Mouse (Mus musculus): Measurements from ENCODE around the gene Lrrk2. TPM values are rescaled to one million over a fixed set of nuclear protein-coding genes. Genes with fewer than 3 reads are reported as not detected.

Lrrk2 gene
- polyA plus RNA-seq (2015; fragmentation: Nextera tagmentation; extraction: Ambion mirVana), result 1.5 and 1.7 TPM in 2 replicates

DNA sequence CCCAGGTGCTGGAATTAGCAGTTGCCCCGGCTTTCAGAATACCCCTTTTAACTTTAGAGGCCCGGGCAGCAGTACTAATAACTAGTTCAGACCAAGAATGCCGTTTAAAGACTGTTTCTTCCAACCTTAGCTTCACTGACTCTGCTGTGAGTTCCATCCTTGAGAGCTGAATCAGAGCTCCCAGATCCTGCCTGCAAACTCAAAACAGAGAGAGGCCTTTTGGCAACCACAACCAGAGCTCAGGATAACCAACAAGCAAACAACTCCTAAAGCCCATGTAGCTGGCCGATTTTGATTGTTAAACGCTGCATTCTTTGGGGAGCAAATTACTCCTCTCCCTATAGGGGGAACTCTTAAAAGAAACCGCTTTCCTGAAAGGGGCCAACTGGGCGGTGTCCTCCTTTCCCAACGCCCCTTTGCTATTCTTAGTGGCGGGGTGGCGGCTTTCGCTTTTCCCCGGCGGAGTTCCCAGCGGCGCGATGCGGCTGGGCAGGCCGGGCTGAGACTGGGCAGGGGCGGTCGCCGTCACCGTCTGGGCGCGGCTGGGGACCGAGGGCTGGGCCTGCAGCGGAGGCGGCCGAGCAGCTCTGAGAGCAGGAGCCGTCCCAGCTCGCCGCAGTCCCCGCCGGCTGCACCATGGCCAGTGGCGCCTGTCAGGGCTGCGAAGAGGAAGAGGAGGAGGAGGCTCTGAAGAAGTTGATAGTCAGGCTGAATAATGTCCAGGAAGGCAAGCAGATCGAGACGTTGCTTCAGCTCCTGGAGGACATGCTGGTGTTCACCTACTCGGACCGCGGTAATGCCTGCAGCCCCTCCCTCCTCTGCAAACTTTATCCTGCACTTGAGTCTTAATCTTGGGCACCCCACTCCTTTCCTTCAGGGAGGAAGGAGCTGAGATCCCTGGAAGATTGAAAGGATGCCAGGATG lies at the start of gene Lrrk2:
Gene Lrrk2 (plus strand): TSS at position 531 of the 924 bp plus-strand sequence.
- peak; percentile 87 for ATAC-seq (ENCODE audit: low read depth)
- Histone ChIP-seq H3K27me3 (ENCODE audit: control insufficient read depth, insufficient read depth, low read depth, low read length) (no peaks in the 10 kb centered on the region), H3K4me2 (ENCODE audit: low read depth, low read length) (peak within 1 kb of the TSS; percentile 57), H3K36me3 (ENCODE audit: control insufficient read depth, insufficient read depth) (no peaks in the 10 kb centered on the region), H3K4me1 (ENCODE audit: control insufficient read depth, low read depth, low read length) (no peaks in the 10 kb centered on the region), H3K4me3 (ENCODE audit: low read depth, low read length) (peak within 1 kb of the TSS; percentile 57), H3K27ac (ENCODE audit: low read length) (peak within 1 kb of the TSS; percentile 67), H3K9me3 (replicated peaks; ENCODE audit: control insufficient read depth, low read length) (no peaks in the 10 kb centered on the region), H3K9ac (ENCODE audit: low read depth, low read length) (peak within 1 kb of the TSS; percentile 48; the same call in 1 of the 2 replicates)
- 3% methylated on average over 40 of the region's 40 CpGs for WGBS (ENCODE audit: insufficient replicate concordance)

DNA sequence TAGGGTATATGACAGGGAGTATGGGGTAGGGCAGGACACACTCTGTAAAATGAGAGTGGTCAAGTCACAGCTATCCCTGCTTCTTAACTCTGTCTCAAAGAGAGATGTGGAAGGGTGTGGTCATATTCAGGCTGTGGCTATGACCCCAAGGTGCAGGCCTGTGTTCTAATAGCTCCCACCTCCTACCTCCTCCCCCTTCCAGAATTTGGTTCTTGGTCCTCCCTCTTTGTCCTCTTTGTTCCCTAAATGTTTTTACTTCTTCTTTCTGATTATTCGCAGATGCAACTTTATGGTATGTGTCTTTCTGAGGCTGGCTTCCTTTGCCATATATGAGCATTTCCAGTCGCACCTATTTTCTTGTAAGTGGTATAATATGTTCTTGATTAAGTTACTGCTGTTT lies 48.5 kb upstream of the Lrrk2 start:
- Histone ChIP-seq H3K9me3 (replicated peaks; ENCODE audit: control insufficient read depth, low read length) (no peaks in the 10 kb centered on the region), H3K9ac (ENCODE audit: low read depth, low read length) (no peak overlapping the region), H3K36me3 (ENCODE audit: control insufficient read depth, insufficient read depth) (no peaks in the 10 kb centered on the region), H3K4me1 (ENCODE audit: control insufficient read depth, low read depth, low read length) (no peaks in the 10 kb centered on the region), H3K4me3 (ENCODE audit: low read depth, low read length) (no peak overlapping the region), H3K27me3 (ENCODE audit: control insufficient read depth, insufficient read depth, low read depth, low read length) (no peaks in the 10 kb centered on the region), H3K27ac (ENCODE audit: low read length) (no peak overlapping the region), H3K4me2 (ENCODE audit: low read depth, low read length) (no peak overlapping the region)
- 52% methylated on average over 2 of the region's 2 CpGs for WGBS (ENCODE audit: insufficient replicate concordance)
- no peak for ATAC-seq (ENCODE audit: low read depth)

DNA sequence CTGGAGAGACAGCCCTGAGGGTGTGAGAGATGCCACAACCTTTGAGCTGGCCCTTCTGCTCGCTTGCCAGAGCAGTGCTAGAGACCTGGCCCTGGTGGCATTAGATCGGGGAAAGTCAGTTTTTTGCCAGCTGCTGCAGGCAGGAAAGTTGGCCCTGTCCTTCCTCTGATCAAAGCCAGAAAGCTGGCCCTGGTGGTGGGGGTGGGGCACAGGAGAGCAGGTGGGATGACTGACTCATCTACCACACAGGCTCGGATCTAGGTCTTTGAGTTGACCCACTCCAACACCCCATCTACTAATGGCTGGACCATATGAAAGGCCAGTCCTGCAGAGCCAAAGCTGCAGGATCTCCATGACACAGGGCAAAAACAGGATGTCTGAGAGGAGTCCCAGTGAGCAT lies 43.8 kb upstream of the Lrrk2 start:
- Histone ChIP-seq H3K4me1 (ENCODE audit: control insufficient read depth, low read depth, low read length) (no peaks in the 10 kb centered on the region), H3K27ac (ENCODE audit: low read length) (no peak overlapping the region), H3K4me3 (ENCODE audit: low read depth, low read length) (no peak overlapping the region), H3K9ac (ENCODE audit: low read depth, low read length) (no peak overlapping the region), H3K4me2 (ENCODE audit: low read depth, low read length) (no peak overlapping the region), H3K27me3 (ENCODE audit: control insufficient read depth, insufficient read depth, low read depth, low read length) (no peaks in the 10 kb centered on the region), H3K9me3 (replicated peaks; ENCODE audit: control insufficient read depth, low read length) (no peaks in the 10 kb centered on the region; the same call in 1 of the 2 replicates), H3K36me3 (ENCODE audit: control insufficient read depth, insufficient read depth) (no peaks in the 10 kb centered on the region)
- no peak for ATAC-seq (ENCODE audit: low read depth)
- 49% methylated on average over 3 of the region's 3 CpGs for WGBS (ENCODE audit: insufficient replicate concordance)

DNA sequence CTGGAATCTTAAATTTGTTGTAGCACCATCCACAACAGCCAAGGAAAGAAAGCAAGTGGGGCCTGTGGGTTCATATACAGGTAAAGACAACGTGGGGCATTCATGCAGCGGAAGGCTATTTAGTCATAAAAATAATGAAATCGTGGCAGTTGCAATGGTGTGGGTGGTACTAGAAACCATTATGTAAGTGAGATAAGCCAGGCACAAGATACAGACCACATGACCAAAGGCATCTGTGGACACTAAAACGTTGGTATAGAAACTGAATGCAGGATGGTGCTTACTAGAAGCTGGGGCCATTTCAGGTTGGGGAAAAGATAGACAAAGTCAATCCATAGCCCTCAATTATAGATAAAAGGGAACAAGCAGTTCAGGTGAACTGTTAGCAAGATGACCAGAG lies 40.5 kb upstream of the Lrrk2 start:
- no peak for ATAC-seq (ENCODE audit: low read depth)
- no peak overlapping the region for H3K4me3 ChIP-seq (ENCODE audit: low read depth, low read length)
- no peak overlapping the region for H3K9ac ChIP-seq (ENCODE audit: low read depth, low read length)
- H3K27ac ChIP-seq (ENCODE audit: low read length), result no peak overlapping the region
- no peaks in the 10 kb centered on the region; the same call in 1 of the 2 replicates for H3K9me3 ChIP-seq (replicated peaks; ENCODE audit: control insufficient read depth, low read length)
- no peaks in the 10 kb centered on the region for H3K36me3 ChIP-seq (ENCODE audit: control insufficient read depth, insufficient read depth)
- no peaks in the 10 kb centered on the region for H3K27me3 ChIP-seq (ENCODE audit: control insufficient read depth, insufficient read depth, low read depth, low read length)
- WGBS (ENCODE audit: insufficient replicate concordance), result 46% methylated on average over 4 of the region's 4 CpGs
- H3K4me1 ChIP-seq (ENCODE audit: control insufficient read depth, low read depth, low read length), result no peaks in the 10 kb centered on the region
- no peak overlapping the region for H3K4me2 ChIP-seq (ENCODE audit: low read depth, low read length)

DNA sequence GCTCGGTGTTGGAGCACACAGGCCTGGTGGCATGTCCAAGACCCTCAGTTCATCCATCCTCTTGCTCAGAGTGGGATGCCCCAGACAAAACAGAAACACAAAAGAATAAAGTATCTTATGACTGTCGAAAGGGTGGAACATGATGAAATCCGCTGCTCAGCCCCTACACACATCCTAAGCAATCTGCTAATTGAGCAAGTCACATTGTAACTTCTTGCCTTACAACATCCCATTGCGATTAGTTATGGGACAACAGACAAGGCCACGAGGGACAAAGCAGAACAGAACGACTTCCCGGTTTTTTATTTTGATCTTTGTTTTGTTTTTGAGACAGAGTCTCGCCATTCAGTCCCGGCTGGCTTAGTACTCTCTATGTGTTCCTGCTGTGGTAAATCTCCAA lies 39.9 kb upstream of the Lrrk2 start:
- no peaks in the 10 kb centered on the region for H3K27me3 ChIP-seq (ENCODE audit: control insufficient read depth, insufficient read depth, low read depth, low read length)
- no peak overlapping the region for H3K27ac ChIP-seq (ENCODE audit: low read length)
- peak; percentile 48 for ATAC-seq (ENCODE audit: low read depth)
- H3K9me3 ChIP-seq (replicated peaks; ENCODE audit: control insufficient read depth, low read length), result no peaks in the 10 kb centered on the region; the same call in 1 of the 2 replicates
- H3K4me1 ChIP-seq (ENCODE audit: control insufficient read depth, low read depth, low read length), result no peaks in the 10 kb centered on the region
- no peak overlapping the region for H3K4me2 ChIP-seq (ENCODE audit: low read depth, low read length)
- H3K4me3 ChIP-seq (ENCODE audit: low read depth, low read length), result no peak overlapping the region
- 58% methylated on average over 9 of the region's 9 CpGs for WGBS (ENCODE audit: insufficient replicate concordance)
- no peak overlapping the region for H3K9ac ChIP-seq (ENCODE audit: low read depth, low read length)
- no peaks in the 10 kb centered on the region for H3K36me3 ChIP-seq (ENCODE audit: control insufficient read depth, insufficient read depth)

DNA sequence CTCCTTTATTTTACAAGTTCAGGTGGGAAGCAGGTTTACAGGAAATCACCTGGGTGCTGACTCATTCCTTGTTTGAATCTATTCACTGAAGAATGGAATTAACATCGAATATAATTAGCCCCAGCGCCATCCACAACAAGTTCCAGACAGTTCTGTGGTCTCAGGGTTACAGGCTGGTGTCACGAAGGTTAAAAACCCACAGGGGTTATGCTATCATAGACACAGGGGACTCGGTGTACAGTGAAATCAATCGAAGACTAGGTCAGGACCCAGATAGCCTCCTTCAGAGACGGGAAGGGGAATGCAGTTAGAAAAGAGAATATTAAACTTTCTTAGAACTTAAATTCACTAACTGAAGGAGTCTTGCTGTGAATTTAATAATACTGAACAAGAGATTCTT lies 39.2 kb upstream of the Lrrk2 start:
- Histone ChIP-seq H3K4me3 (ENCODE audit: low read depth, low read length) (no peak overlapping the region), H3K27me3 (ENCODE audit: control insufficient read depth, insufficient read depth, low read depth, low read length) (no peaks in the 10 kb centered on the region), H3K9me3 (replicated peaks; ENCODE audit: control insufficient read depth, low read length) (no peaks in the 10 kb centered on the region; the same call in 1 of the 2 replicates), H3K36me3 (ENCODE audit: control insufficient read depth, insufficient read depth) (no peaks in the 10 kb centered on the region), H3K27ac (ENCODE audit: low read length) (no peak overlapping the region), H3K9ac (ENCODE audit: low read depth, low read length) (no peak overlapping the region), H3K4me2 (ENCODE audit: low read depth, low read length) (no peak overlapping the region), H3K4me1 (ENCODE audit: control insufficient read depth, low read depth, low read length) (no peaks in the 10 kb centered on the region)
- WGBS (ENCODE audit: insufficient replicate concordance), result 53% methylated on average over 6 of the region's 6 CpGs
- ATAC-seq (ENCODE audit: low read depth), result no peak

DNA sequence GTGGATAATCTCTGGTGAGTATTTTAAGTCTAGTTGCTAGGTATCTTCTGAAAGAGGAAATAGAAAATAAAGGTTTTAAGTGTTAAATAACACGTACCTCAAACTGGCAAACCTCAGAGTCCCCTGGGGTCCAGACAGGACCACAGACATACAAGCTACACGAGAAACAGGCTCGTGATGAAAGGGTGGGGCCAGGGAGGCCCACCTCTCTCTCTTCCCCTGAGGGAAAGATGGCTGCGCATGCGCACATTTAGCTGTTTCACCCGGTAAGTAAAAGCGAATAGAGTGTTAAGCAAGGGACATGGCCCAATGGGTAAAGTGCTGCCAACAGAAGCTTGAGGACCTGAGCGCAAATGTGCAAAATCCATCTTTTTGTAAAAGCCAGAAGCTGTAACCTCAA lies 38.7 kb upstream of the Lrrk2 start:
- Histone ChIP-seq H3K9me3 (replicated peaks; ENCODE audit: control insufficient read depth, low read length) (no peaks in the 10 kb centered on the region; the same call in 1 of the 2 replicates), H3K36me3 (ENCODE audit: control insufficient read depth, insufficient read depth) (no peaks in the 10 kb centered on the region), H3K4me1 (ENCODE audit: control insufficient read depth, low read depth, low read length) (no peaks in the 10 kb centered on the region), H3K27ac (ENCODE audit: low read length) (no peak overlapping the region), H3K9ac (ENCODE audit: low read depth, low read length) (no peak overlapping the region), H3K4me2 (ENCODE audit: low read depth, low read length) (no peak overlapping the region), H3K4me3 (ENCODE audit: low read depth, low read length) (no peak overlapping the region), H3K27me3 (ENCODE audit: control insufficient read depth, insufficient read depth, low read depth, low read length) (no peaks in the 10 kb centered on the region)
- no peak for ATAC-seq (ENCODE audit: low read depth)
- 62% methylated on average over 8 of the region's 8 CpGs for WGBS (ENCODE audit: insufficient replicate concordance)

DNA sequence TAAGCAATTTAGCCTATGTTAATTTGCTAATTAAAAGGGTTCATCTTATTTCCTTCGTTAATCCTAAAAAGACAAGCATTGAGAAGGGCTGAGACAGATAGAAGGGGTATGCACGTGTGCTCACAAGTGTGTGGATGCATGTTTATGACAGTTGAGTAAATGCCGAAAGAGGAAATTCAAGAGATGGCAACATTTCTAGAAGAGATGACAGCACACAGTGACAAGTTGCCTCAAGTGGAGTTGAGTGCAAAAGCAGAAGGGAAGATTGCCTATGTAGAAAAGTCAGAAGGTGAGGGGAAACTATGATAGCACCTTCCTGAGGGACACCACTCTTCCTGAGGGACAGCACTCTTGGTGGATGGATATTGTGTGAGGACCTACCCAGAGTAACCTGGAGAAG lies 31.3 kb upstream of the Lrrk2 start:
- no peaks in the 10 kb centered on the region for H3K36me3 ChIP-seq (ENCODE audit: control insufficient read depth, insufficient read depth)
- H3K4me2 ChIP-seq (ENCODE audit: low read depth, low read length), result no peak overlapping the region
- no peaks in the 10 kb centered on the region for H3K4me1 ChIP-seq (ENCODE audit: control insufficient read depth, low read depth, low read length)
- no peaks in the 10 kb centered on the region for H3K27me3 ChIP-seq (ENCODE audit: control insufficient read depth, insufficient read depth, low read depth, low read length)
- no peaks in the 10 kb centered on the region for H3K9me3 ChIP-seq (replicated peaks; ENCODE audit: control insufficient read depth, low read length)
- no peak overlapping the region for H3K9ac ChIP-seq (ENCODE audit: low read depth, low read length)
- no peak overlapping the region for H3K27ac ChIP-seq (ENCODE audit: low read length)
- WGBS (ENCODE audit: insufficient replicate concordance), result 51% methylated on average over 3 of the region's 3 CpGs
- H3K4me3 ChIP-seq (ENCODE audit: low read depth, low read length), result no peak overlapping the region
- no peak for ATAC-seq (ENCODE audit: low read depth)

DNA sequence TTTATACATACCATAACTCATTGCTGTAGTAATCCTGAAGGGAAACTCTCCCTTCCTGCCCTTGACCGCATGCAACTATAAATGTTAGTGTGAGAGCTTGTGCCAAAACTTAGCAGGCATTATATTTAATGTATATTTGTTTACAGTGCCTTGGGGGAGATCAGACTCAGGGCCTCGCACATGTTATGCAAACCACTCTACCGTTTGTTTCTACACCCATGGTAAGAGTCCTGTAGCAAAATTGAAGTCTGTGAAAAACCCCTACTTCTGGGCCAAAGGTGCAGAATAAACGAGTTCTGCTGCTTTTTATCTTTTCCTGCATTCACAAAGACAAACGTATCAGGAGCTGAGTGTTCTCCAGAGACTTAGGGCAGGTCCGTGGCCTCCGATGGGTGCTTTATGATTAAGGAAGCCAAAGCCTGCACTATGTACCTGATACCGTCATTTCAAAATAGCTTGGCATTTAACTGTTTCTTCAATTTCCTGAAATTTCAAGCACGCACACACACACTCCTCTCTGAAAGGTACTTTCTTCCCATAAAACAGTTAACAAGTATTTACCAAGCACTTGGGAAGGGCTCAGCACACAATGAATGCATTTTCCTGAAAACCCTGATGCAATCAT lies 30.2 kb upstream of the Lrrk2 start:
- 47% methylated on average over 9 of the region's 9 CpGs for WGBS (ENCODE audit: insufficient replicate concordance)
- H3K9me3 ChIP-seq (replicated peaks; ENCODE audit: control insufficient read depth, low read length), result no peaks in the 10 kb centered on the region
- no peak overlapping the region for H3K9ac ChIP-seq (ENCODE audit: low read depth, low read length)
- ATAC-seq (ENCODE audit: low read depth), result no peak
- no peak overlapping the region for H3K4me3 ChIP-seq (ENCODE audit: low read depth, low read length)
- no peaks in the 10 kb centered on the region for H3K4me1 ChIP-seq (ENCODE audit: control insufficient read depth, low read depth, low read length)
- H3K27ac ChIP-seq (ENCODE audit: low read length), result no peak overlapping the region; the same call in 1 of the 2 replicates
- no peaks in the 10 kb centered on the region for H3K36me3 ChIP-seq (ENCODE audit: control insufficient read depth, insufficient read depth)
- no peaks in the 10 kb centered on the region for H3K27me3 ChIP-seq (ENCODE audit: control insufficient read depth, insufficient read depth, low read depth, low read length)
- no peak overlapping the region for H3K4me2 ChIP-seq (ENCODE audit: low read depth, low read length)

Measured in liver, embryonic 16.5 days (tissue).